Mouse (Mus musculus) heart, embryonic 11.5 days (tissue): ENCODE measurements at regions not wholly inside any gene's neighbourhood (a gene's known extent, or its start where the extent isn't known, plus 50 kb on each side); places are given as distances from the start of the nearest gene placed in this dataset.

Experiments used
- ATAC-seq: fragments of 200-750 bp; cut with Nextera tagmentation; replicated peaks from 2 replicates; pipeline ENCODE4 v1.8.0; 2017; ENCODE audit warnings: moderate library complexity; ENCODE audit not compliant: insufficient number of reproducible peaks, low FRiP score, low TSS enrichment
- H3K27ac ChIP-seq: fragments of 300-500 bp; sonication (generic); 2 replicates; pipeline ENCODE4 v1.5.1; 2014; ENCODE audit warnings: mild to moderate bottlenecking, low read depth, low read length
- H3K27me3 ChIP-seq: fragments of 300-500 bp; sonication (generic); 2 replicates; pipeline ENCODE4 v1.6.1; 2014; ENCODE audit warnings: mild to moderate bottlenecking, low read length, mixed read lengths; ENCODE audit not compliant: control insufficient read depth, insufficient read depth
- H3K36me3 ChIP-seq: fragments of 300-500 bp; sonication (generic); 2 replicates; pipeline ENCODE4 v1.6.1; 2014; ENCODE audit warnings: mild to moderate bottlenecking, low read length, moderate library complexity, mixed read lengths; ENCODE audit not compliant: control insufficient read depth, insufficient read depth
- H3K4me1 ChIP-seq: fragments of 300-500 bp; sonication (generic); 2 replicates; pipeline ENCODE4 v1.6.1; 2014; ENCODE audit warnings: low read length; ENCODE audit not compliant: control insufficient read depth, insufficient read depth
- H3K4me2 ChIP-seq: fragments of 300-500 bp; sonication (generic); 2 replicates; pipeline ENCODE4 v1.6.1; 2014; ENCODE audit warnings: mild to moderate bottlenecking, moderate library complexity
- H3K4me3 ChIP-seq: fragments of 300-500 bp; sonication (generic); 2 replicates; pipeline ENCODE4 v1.5.1; 2014; ENCODE audit warnings: low read depth, low read length
- H3K9ac ChIP-seq: fragments of 300-500 bp; sonication (generic); 2 replicates; pipeline ENCODE4 v1.6.1; 2014; ENCODE audit warnings: mild to moderate bottlenecking, low read depth, low read length, moderate library complexity
- H3K9me3 ChIP-seq: fragments of 300-500 bp; sonication (generic); replicated peaks from 2 replicates; pipeline ENCODE4 v1.6.1; 2016; ENCODE audit warnings: low read length; ENCODE audit not compliant: control insufficient read depth
- WGBS: fragments of 180-500 bp; shearing (Covaris S2); extraction: QIAGEN DNeasy Blood & Tissue Kit; methylation state at CpG from one replicate; pipeline ENCODE4 v1.1.7; 2014; ENCODE audit not compliant: insufficient replicate concordance; 5-methylcytosine and 5-hydroxymethylcytosine counted together

DNA sequence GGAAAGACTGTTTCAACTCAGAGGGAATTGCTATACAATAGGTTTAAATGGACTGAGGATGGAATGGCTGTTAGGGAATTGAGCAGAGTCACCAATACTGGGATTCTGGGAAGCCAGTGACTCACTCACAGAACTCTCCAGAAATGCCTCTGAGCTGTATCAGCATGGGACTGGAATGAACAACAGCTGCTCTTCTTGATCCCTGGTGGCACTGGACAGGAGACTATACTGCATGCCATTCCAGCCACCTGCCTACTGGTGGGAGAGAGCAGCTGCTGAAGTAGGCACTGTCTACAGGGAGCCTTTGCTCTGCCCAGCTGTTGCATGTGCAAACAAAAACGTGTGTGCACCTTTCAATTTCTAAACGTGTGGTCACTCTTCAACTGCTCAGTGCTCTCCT, 329.2 kb downstream of the Gadd45g start:
- H3K27ac ChIP-seq, result no peak overlapping the region
- H3K9ac ChIP-seq, result no peak overlapping the region
- 65% methylated on average over 2 of the region's 2 CpGs for WGBS
- H3K27me3 ChIP-seq, result no peaks in the 10 kb centered on the region
- H3K4me1 ChIP-seq, result no peaks in the 10 kb centered on the region
- no peak overlapping the region for H3K4me3 ChIP-seq
- no peaks in the 10 kb centered on the region for H3K36me3 ChIP-seq
- H3K9me3 ChIP-seq, result no peaks in the 10 kb centered on the region
- no peak for ATAC-seq
- H3K4me2 ChIP-seq, result no peak overlapping the region

GRCm38 (mm10) chr13:52179977-52180376, 333.5 kb downstream of the Gadd45g start:
- Histone ChIP-seq H3K4me1 (no peaks in the 10 kb centered on the region), H3K27me3 (no peaks in the 10 kb centered on the region), H3K9me3 (no peaks in the 10 kb centered on the region), H3K36me3 (no peaks in the 10 kb centered on the region), H3K9ac (no peak overlapping the region), H3K4me3 (no peak overlapping the region), H3K4me2 (no peak overlapping the region), H3K27ac (no peak overlapping the region)
- 84% methylated on average over 4 of the region's 4 CpGs for WGBS
- no peak for ATAC-seq

DNA sequence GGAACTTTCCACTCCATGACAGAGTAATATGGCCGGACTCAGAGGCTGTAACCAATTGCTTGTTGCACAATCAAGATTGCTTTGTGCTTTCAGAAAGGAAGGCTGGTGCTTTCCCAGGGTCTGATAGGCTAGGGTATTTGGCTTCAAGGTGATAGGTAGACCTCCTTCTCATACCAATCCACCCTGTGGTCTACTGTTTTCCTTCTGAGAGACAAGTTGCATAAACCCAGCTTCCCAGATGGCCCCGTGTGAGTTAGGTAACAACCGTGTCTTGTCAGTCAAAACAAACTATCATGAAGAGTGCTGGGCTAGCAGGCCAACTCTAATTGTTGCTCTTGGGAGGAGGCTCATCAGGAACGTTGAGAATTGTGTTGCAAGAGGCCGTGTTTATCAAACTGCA, 337.2 kb downstream of the Gadd45g start:
- Histone ChIP-seq H3K27ac (no peak overlapping the region), H3K9me3 (no peaks in the 10 kb centered on the region), H3K27me3 (no peaks in the 10 kb centered on the region), H3K9ac (no peak overlapping the region), H3K4me3 (no peak overlapping the region), H3K4me2 (no peak overlapping the region), H3K36me3 (no peaks in the 10 kb centered on the region), H3K4me1 (peaks cover 4% of the 10 kb centered on the region; the same call in 1 of the 2 replicates)
- ATAC-seq, result no peak
- 70% methylated on average over 5 of the region's 5 CpGs for WGBS

DNA sequence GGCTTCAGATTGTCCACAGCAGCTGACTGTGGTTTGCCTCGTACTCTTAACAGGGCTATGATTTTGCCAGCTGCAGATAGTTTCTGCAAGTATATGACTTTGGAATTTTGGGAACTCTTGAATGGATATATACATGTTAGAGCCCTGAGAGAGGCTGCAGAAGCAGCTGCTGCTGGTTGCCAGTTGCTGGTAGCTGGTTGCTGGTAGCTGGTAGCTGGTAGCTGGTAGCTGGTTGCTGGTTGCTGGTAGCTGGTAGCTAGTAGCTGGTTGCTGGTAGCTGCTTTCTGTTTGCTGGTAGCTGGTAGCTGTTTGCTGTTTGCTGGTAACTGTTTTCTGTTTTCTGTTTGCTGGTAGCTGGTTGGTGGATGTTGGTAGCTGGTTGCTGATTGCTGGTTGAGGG, 339.1 kb downstream of the Gadd45g start:
- Histone ChIP-seq H3K27ac (no peak overlapping the region), H3K9ac (no peak overlapping the region), H3K4me1 (peaks cover 7% of the 10 kb centered on the region; the same call in 1 of the 2 replicates), H3K36me3 (no peaks in the 10 kb centered on the region), H3K27me3 (no peaks in the 10 kb centered on the region), H3K4me2 (no peak overlapping the region), H3K9me3 (no peaks in the 10 kb centered on the region), H3K4me3 (no peak overlapping the region)
- 76% methylated on average over 1 of the region's 1 CpGs for WGBS
- no peak for ATAC-seq

- H3K27me3 ChIP-seq, result no peaks in the 10 kb centered on the region
- no peak overlapping the region for H3K27ac ChIP-seq
- no peak overlapping the region for H3K9ac ChIP-seq
- no peak for ATAC-seq
- no peaks in the 10 kb centered on the region for H3K36me3 ChIP-seq
- 79% methylated on average over 8 of the region's 8 CpGs for WGBS
- no peaks in the 10 kb centered on the region for H3K9me3 ChIP-seq
- H3K4me2 ChIP-seq, result no peak overlapping the region
- H3K4me3 ChIP-seq, result no peak overlapping the region
- peaks cover 7% of the 10 kb centered on the region; the same call in 1 of the 2 replicates for H3K4me1 ChIP-seq
Measured at GRCm38 (mm10) chr13:52187841-52188604, 341.5 kb downstream of the Gadd45g start.

GRCm38 (mm10) chr13:52188605-52189003, 342.1 kb downstream of the Gadd45g start:
- 78% methylated on average over 2 of the region's 2 CpGs for WGBS
- no peak overlapping the region for H3K27ac ChIP-seq

DNA sequence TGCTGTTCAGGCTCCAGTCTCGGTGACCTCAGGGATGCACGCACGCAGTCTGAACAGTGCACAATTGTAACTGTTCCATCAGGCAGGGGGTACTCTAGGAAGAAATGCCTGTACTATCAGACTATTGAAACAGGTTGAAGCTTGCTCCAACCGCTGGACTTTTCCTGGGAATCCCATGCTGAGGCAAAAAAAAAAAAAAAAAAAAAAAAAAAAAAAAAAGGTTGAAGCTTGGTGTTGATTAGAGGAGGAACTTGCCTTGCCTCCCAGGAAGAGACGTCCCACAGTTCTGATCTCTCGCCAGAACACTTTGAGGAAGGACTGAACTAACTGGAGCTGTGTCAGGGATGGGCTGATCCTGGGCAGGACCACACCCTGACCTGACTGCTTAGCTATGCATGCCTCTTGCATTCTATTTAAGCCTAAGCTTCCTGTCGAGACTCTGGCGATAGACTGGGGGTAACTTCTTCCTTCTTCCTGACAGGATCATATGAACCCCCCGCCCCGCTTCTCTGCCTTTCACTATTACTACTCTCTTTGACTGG, 341.6 kb downstream of the Diras2 start:
- H3K9me3 ChIP-seq, result no peaks in the 10 kb centered on the region
- no peak overlapping the region for H3K27ac ChIP-seq
- no peak overlapping the region for H3K9ac ChIP-seq
- 52% methylated on average over 10 of the region's 10 CpGs for WGBS
- no peak overlapping the region for H3K4me3 ChIP-seq
- H3K4me2 ChIP-seq, result no peak overlapping the region
- no peak for ATAC-seq
- H3K4me1 ChIP-seq, result peaks cover 7% of the 10 kb centered on the region; the same call in 1 of the 2 replicates
- H3K27me3 ChIP-seq, result no peaks in the 10 kb centered on the region
- no peaks in the 10 kb centered on the region for H3K36me3 ChIP-seq

More at GRCm38 (mm10) chr13:52188605-52189003, 342.1 kb downstream of the Gadd45g start:
- Histone ChIP-seq H3K4me2 (no peak overlapping the region), H3K4me3 (no peak overlapping the region), H3K4me1 (peaks cover 7% of the 10 kb centered on the region; the same call in 1 of the 2 replicates), H3K9ac (no peak overlapping the region), H3K36me3 (no peaks in the 10 kb centered on the region), H3K27me3 (no peaks in the 10 kb centered on the region), H3K9me3 (no peaks in the 10 kb centered on the region)
- no peak for ATAC-seq

DNA sequence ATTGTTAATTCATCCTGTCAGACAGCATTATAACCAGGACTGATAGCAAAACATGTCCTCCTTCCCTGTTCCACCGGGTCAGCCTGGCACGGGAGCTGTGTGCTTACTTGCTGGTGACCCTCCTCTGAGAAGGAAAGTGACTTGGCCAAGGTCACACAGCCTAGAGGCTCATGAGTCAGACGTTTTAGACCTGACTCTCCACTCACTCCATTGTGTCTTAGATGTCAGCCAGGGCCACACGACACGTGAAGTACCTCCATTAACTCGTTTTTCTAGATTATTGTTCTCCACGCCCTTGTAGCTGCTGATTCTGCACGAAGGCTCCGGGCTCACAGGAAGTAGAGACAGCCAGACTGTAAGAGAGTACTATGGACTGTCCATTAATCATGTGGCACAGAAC, 340.8 kb downstream of the Diras2 start:
- peaks cover 7% of the 10 kb centered on the region; the same call in 1 of the 2 replicates for H3K4me1 ChIP-seq
- H3K4me2 ChIP-seq, result no peak overlapping the region
- H3K4me3 ChIP-seq, result no peak overlapping the region
- no peaks in the 10 kb centered on the region for H3K9me3 ChIP-seq
- no peak overlapping the region for H3K27ac ChIP-seq
- WGBS, result 70% methylated on average over 9 of the region's 9 CpGs
- no peak overlapping the region for H3K9ac ChIP-seq
- no peak for ATAC-seq
- no peaks in the 10 kb centered on the region for H3K36me3 ChIP-seq
- H3K27me3 ChIP-seq, result no peaks in the 10 kb centered on the region
